Mouse (Mus musculus) liver, adult 2 months (tissue): Measurements from ENCODE around the gene Slc51a.

Source experiments
- CTCF ChIP-seq: fragments of 200-500 bp; IDR thresholded peaks from 2 replicates; pipeline ENCODE4 v1.5.1; 2011; ENCODE audit warnings: low read depth, low read length, control low read depth
- POLR2A ChIP-seq: fragments of 200-500 bp; IDR thresholded peaks from 2 replicates; pipeline ENCODE4 v1.6.1; 2011; ENCODE audit warnings: low read length, control low read depth; ENCODE audit not compliant: insufficient read depth; ENCODE audit errors: extremely low read depth

GRCm38 (mm10) chr16:32431926-32432325 lies 55.8 kb downstream of the Slc51a start:
- no peak for TF ChIP-seq CTCF
- no peak for TF ChIP-seq POLR2A
